Mouse (Mus musculus): ENCODE results near the gene Evc. TPM values are rescaled to one million over a fixed set of nuclear protein-coding genes. Genes with fewer than 3 reads are reported as not detected.

Gene Evc
- 5.2 and 5.6 TPM in 2 replicates for polyA plus RNA-seq (2015; fragmentation: Nextera tagmentation; extraction: Ambion mirVana)

GRCm38 (mm10) chr5:37336485-37337105 is at the start of gene Evc:
Gene Evc (minus strand): TSS chr5:37336894.
- whole genome bisulfite sequencing, result under 1% methylated on average over 37 of the region's 48 CpGs

GRCm38 (mm10) chr5:37383570-37383969 is 46.9 kb upstream of the Evc start:
- Histone ChIP-seq H3K4me1 (ENCODE audit: control insufficient read depth, insufficient read depth, low read depth, low read length) (peaks cover 4% of the 10 kb centered on the region; the same call in 1 of the 2 replicates), H3K36me3 (ENCODE audit: control insufficient read depth, insufficient read depth, low read length) (no peaks in the 10 kb centered on the region), H3K4me2 (ENCODE audit: low read length) (no peak overlapping the region), H3K4me3 (ENCODE audit: low read length) (no peak overlapping the region), H3K27ac (ENCODE audit: low read depth, low read length) (no peak overlapping the region), H3K9me3 (ENCODE audit: control insufficient read depth, low read length) (no peaks in the 10 kb centered on the region), H3K27me3 (replicated peaks; ENCODE audit: control insufficient read depth, insufficient read depth, low read length) (no peaks in the 10 kb centered on the region), H3K9ac (ENCODE audit: low read depth, low read length) (no peak overlapping the region)
- 86% methylated on average over 3 of the region's 3 CpGs for WGBS
- ATAC-seq, result no peak

More at GRCm38 (mm10) chr5:37336485-37337105, at the start of gene Evc:
- peak within 1 kb of the TSS; percentile 71 for H3K9ac ChIP-seq (ENCODE audit: low read depth, low read length)
- H3K4me1 ChIP-seq (ENCODE audit: control insufficient read depth, insufficient read depth, low read depth, low read length), result peaks cover 7% of the 10 kb centered on the region
- peak; percentile 76 for ATAC-seq
- no peaks in the 10 kb centered on the region for H3K36me3 ChIP-seq (ENCODE audit: control insufficient read depth, insufficient read depth, low read length)
- peak within 1 kb of the TSS; percentile 99 for H3K4me2 ChIP-seq (ENCODE audit: low read length)
- H3K4me3 ChIP-seq (ENCODE audit: low read length), result peak within 1 kb of the TSS; percentile 64
- no peak within 1 kb of the TSS for H3K27ac ChIP-seq (ENCODE audit: low read depth, low read length)
- H3K27me3 ChIP-seq (replicated peaks; ENCODE audit: control insufficient read depth, insufficient read depth, low read length), result 0 out of 2 replicates have a peak, but pooled peaks cover 2% of the 10 kb centered on the region
- no peaks in the 10 kb centered on the region for H3K9me3 ChIP-seq (ENCODE audit: control insufficient read depth, low read length)

GRCm38 (mm10) chr5:37380641-37381040 is 43.9 kb upstream of the Evc start:
- H3K4me2 ChIP-seq (ENCODE audit: low read length), result no peak overlapping the region
- H3K9me3 ChIP-seq (ENCODE audit: control insufficient read depth, low read length), result no peaks in the 10 kb centered on the region
- H3K4me3 ChIP-seq (ENCODE audit: low read length), result no peak overlapping the region
- H3K9ac ChIP-seq (ENCODE audit: low read depth, low read length), result no peak overlapping the region
- no peak overlapping the region for H3K27ac ChIP-seq (ENCODE audit: low read depth, low read length)
- 80% methylated on average over 4 of the region's 4 CpGs for WGBS
- no peaks in the 10 kb centered on the region for H3K27me3 ChIP-seq (replicated peaks; ENCODE audit: control insufficient read depth, insufficient read depth, low read length)
- 0 out of 2 replicates have a peak, but pooled peaks have one; percentile 5 for ATAC-seq
- peaks cover 4% of the 10 kb centered on the region; the same call in 1 of the 2 replicates for H3K4me1 ChIP-seq (ENCODE audit: control insufficient read depth, insufficient read depth, low read depth, low read length)
- no peaks in the 10 kb centered on the region for H3K36me3 ChIP-seq (ENCODE audit: control insufficient read depth, insufficient read depth, low read length)

GRCm38 (mm10) chr5:37377376-37377775 is 40.7 kb upstream of the Evc start:
- Histone ChIP-seq H3K4me3 (ENCODE audit: low read length) (no peak overlapping the region), H3K9me3 (ENCODE audit: control insufficient read depth, low read length) (no peaks in the 10 kb centered on the region), H3K9ac (ENCODE audit: low read depth, low read length) (no peak overlapping the region), H3K4me1 (ENCODE audit: control insufficient read depth, insufficient read depth, low read depth, low read length) (peaks cover 4% of the 10 kb centered on the region; the same call in 1 of the 2 replicates), H3K4me2 (ENCODE audit: low read length) (no peak overlapping the region), H3K27ac (ENCODE audit: low read depth, low read length) (no peak overlapping the region), H3K36me3 (ENCODE audit: control insufficient read depth, insufficient read depth, low read length) (no peaks in the 10 kb centered on the region), H3K27me3 (replicated peaks; ENCODE audit: control insufficient read depth, insufficient read depth, low read length) (no peaks in the 10 kb centered on the region)
- ATAC-seq, result no peak
- WGBS, result 66% methylated on average over 7 of the region's 7 CpGs

GRCm38 (mm10) chr5:37368796-37369195 is 32.1 kb upstream of the Evc start:
- H3K9ac ChIP-seq (ENCODE audit: low read depth, low read length), result no peak overlapping the region
- H3K4me1 ChIP-seq (ENCODE audit: control insufficient read depth, insufficient read depth, low read depth, low read length), result peaks cover 9% of the 10 kb centered on the region
- H3K36me3 ChIP-seq (ENCODE audit: control insufficient read depth, insufficient read depth, low read length), result no peaks in the 10 kb centered on the region
- H3K27ac ChIP-seq (ENCODE audit: low read depth, low read length), result no peak overlapping the region
- no peaks in the 10 kb centered on the region for H3K9me3 ChIP-seq (ENCODE audit: control insufficient read depth, low read length)
- WGBS, result 84% methylated on average over 8 of the region's 8 CpGs
- ATAC-seq, result no peak
- no peak overlapping the region for H3K4me3 ChIP-seq (ENCODE audit: low read length)
- H3K4me2 ChIP-seq (ENCODE audit: low read length), result no peak overlapping the region
- no peaks in the 10 kb centered on the region for H3K27me3 ChIP-seq (replicated peaks; ENCODE audit: control insufficient read depth, insufficient read depth, low read length)

- H3K27me3 ChIP-seq (replicated peaks; ENCODE audit: control insufficient read depth, insufficient read depth, low read length), result no peaks in the 10 kb centered on the region
- H3K4me3 ChIP-seq (ENCODE audit: low read length), result no peak overlapping the region
- H3K9ac ChIP-seq (ENCODE audit: low read depth, low read length), result no peak overlapping the region
- peaks cover 9% of the 10 kb centered on the region for H3K4me1 ChIP-seq (ENCODE audit: control insufficient read depth, insufficient read depth, low read depth, low read length)
- peak; percentile 62; the same call in 1 of the 2 replicates for ATAC-seq
- no peaks in the 10 kb centered on the region for H3K36me3 ChIP-seq (ENCODE audit: control insufficient read depth, insufficient read depth, low read length)
- H3K4me2 ChIP-seq (ENCODE audit: low read length), result no peak overlapping the region
- no peaks in the 10 kb centered on the region for H3K9me3 ChIP-seq (ENCODE audit: control insufficient read depth, low read length)
- no peak overlapping the region; the same call in 1 of the 2 replicates for H3K27ac ChIP-seq (ENCODE audit: low read depth, low read length)
Observed at GRCm38 (mm10) chr5:37365751-37366150, 29.1 kb upstream of the Evc start.

- Histone ChIP-seq H3K9ac (ENCODE audit: low read depth, low read length) (no peak overlapping the region), H3K4me1 (ENCODE audit: control insufficient read depth, insufficient read depth, low read depth, low read length) (peaks cover 9% of the 10 kb centered on the region), H3K9me3 (ENCODE audit: control insufficient read depth, low read length) (no peaks in the 10 kb centered on the region), H3K27ac (ENCODE audit: low read depth, low read length) (no peak overlapping the region), H3K36me3 (ENCODE audit: control insufficient read depth, insufficient read depth, low read length) (no peaks in the 10 kb centered on the region), H3K4me3 (ENCODE audit: low read length) (no peak overlapping the region), H3K4me2 (ENCODE audit: low read length) (no peak overlapping the region), H3K27me3 (replicated peaks; ENCODE audit: control insufficient read depth, insufficient read depth, low read length) (no peaks in the 10 kb centered on the region)
- 94% methylated on average over 5 of the region's 5 CpGs for WGBS
- ATAC-seq, result no peak
Observed at GRCm38 (mm10) chr5:37363284-37363683, 26.6 kb upstream of the Evc start.

GRCm38 (mm10) chr5:37362618-37363017 is 25.9 kb upstream of the Evc start:
- ATAC-seq, result no peak
- Histone ChIP-seq H3K4me2 (ENCODE audit: low read length) (no peak overlapping the region), H3K27me3 (replicated peaks; ENCODE audit: control insufficient read depth, insufficient read depth, low read length) (no peaks in the 10 kb centered on the region), H3K9me3 (ENCODE audit: control insufficient read depth, low read length) (no peaks in the 10 kb centered on the region), H3K4me1 (ENCODE audit: control insufficient read depth, insufficient read depth, low read depth, low read length) (peaks cover 9% of the 10 kb centered on the region), H3K4me3 (ENCODE audit: low read length) (no peak overlapping the region), H3K9ac (ENCODE audit: low read depth, low read length) (no peak overlapping the region), H3K36me3 (ENCODE audit: control insufficient read depth, insufficient read depth, low read length) (no peaks in the 10 kb centered on the region), H3K27ac (ENCODE audit: low read depth, low read length) (no peak overlapping the region)
- 86% methylated on average over 5 of the region's 5 CpGs for WGBS

- WGBS, result 57% methylated on average over 8 of the region's 8 CpGs
Observed at GRCm38 (mm10) chr5:37356027-37356426, 19.3 kb upstream of the Evc start.

More at GRCm38 (mm10) chr5:37356027-37356426, 19.3 kb upstream of the Evc start:
- ATAC-seq, result no peak
- no peak overlapping the region for H3K9ac ChIP-seq (ENCODE audit: low read depth, low read length)
- H3K27ac ChIP-seq (ENCODE audit: low read depth, low read length), result no peak overlapping the region
- H3K4me3 ChIP-seq (ENCODE audit: low read length), result no peak overlapping the region
- H3K9me3 ChIP-seq (ENCODE audit: control insufficient read depth, low read length), result no peaks in the 10 kb centered on the region
- H3K4me2 ChIP-seq (ENCODE audit: low read length), result no peak overlapping the region
- H3K36me3 ChIP-seq (ENCODE audit: control insufficient read depth, insufficient read depth, low read length), result peaks cover 4% of the 10 kb centered on the region
- H3K4me1 ChIP-seq (ENCODE audit: control insufficient read depth, insufficient read depth, low read depth, low read length), result no peaks in the 10 kb centered on the region
- H3K27me3 ChIP-seq (replicated peaks; ENCODE audit: control insufficient read depth, insufficient read depth, low read length), result no peaks in the 10 kb centered on the region

Measured in hindbrain, embryonic 16.5 days (tissue).